Mouse (Mus musculus) frontal cortex, adult 2 months (tissue): ENCODE data around the gene Fgfr2. TPM values are rescaled to one million over a fixed set of nuclear protein-coding genes. Genes with fewer than 3 reads are reported as not detected.

ENCODE experiments used
- DNase-seq, 2 experiments: peaks; one replicate each; pipeline ENCODE4 v3.0.0; 2022; ENCODE audit warnings: low spot score in 1 of 2; ENCODE audit errors: extremely low spot score in 1 of 2
- polyA plus RNA-seq: library from polyadenylated mRNA; depleted of rRNA; stranded (reverse); fragments of >200 nt; gene quantifications from 2 replicates; pipeline ENCODE4 v1.2.3, GENCODE M21; 2012

Gene Fgfr2
- polyA plus RNA-seq, 1 experiment, result 69.6 TPM

DNA sequence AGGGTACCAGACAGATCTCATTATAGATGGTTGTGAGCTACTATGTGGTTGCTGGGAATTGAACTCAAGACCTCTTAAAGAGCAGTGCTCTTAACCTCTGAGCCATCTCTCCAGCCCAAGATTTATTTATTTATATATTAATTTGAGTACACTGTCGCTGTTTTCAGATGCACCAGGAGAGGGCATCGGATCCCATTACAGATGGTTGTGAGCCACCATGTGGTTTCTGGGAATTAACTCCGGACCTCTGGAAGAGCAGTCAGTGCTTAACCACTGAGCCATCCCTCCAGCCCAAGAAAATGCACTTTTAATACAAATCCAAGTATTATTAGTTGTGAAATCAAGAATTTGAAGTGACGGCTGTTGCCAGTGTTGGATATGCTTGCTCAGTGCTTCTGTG is 2224.8 kb downstream of the Fgfr2 start:
- DNase-seq, result no peak

DNA sequence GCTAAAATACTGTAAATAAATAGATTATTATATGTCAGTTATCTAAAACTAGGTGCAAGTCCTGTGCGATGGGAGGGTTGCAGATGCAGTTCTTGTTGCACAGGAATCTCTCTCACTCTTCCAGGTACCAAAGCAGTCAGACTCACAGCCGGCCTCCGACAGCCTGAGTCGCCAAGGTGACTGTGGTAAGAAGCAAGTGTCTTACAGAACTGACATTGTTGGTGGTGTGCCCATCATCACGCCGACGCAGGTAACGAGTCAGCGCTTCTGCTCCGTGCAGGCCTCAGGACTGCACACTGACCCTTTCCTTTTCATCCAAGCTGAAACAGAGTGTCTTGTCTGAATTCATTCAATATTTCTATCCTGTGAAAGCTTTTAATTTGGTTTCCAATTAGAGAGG is 2225.9 kb downstream of the Fgfr2 start:
- DNase-seq, result no peak

- DNase-seq, result peak; percentile 40 to 65
Observed at GRCm38 (mm10) chr7:130896064-130896463, 2227.1 kb downstream of the Fgfr2 start.

DNA sequence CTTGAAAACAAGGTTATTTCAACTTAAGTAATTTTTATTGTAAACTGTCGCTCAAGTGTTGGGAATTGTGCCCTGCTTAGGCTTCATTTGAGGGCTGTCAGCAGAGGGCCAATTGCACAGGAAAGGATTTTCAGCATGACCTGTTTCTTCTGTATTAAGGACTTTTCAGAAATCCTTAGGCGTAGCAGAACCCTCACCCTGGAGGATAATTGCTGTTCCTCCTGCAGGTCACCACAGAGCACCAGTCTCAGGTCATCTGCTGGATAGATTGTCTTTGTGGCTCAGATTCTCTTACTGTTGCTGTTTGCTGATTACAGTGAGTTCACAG is 2227.6 kb downstream of the Fgfr2 start:
- DNase-seq, result no peak

- DNase-seq, result no peak
Observed at GRCm38 (mm10) chr7:130894931-130895617, 2228.1 kb downstream of the Fgfr2 start.

GRCm38 (mm10) chr7:130892973-130893372 is 2230.2 kb downstream of the Fgfr2 start:
- DNase-seq, result peak; percentile 75 to 77

DNA sequence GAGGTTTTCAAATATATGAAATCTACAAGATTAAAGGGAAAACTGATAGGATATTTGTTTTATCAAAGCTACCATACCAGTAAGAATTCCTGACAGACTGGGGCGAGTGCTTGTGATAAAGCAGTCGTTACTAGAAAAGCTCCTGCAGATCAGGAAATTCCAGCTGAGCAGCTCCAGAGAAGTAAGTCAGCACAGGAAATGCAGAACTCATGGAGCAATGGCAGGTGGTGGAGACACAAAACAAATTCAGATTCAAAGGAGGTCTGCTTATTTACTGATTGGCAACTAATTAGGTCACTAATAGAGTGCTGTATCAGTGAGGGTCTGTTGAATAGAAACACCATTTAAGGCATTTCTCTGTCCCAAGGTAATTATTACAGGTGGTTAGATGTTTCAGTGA is 2232.3 kb downstream of the Fgfr2 start:
- DNase-seq, result no peak

DNA sequence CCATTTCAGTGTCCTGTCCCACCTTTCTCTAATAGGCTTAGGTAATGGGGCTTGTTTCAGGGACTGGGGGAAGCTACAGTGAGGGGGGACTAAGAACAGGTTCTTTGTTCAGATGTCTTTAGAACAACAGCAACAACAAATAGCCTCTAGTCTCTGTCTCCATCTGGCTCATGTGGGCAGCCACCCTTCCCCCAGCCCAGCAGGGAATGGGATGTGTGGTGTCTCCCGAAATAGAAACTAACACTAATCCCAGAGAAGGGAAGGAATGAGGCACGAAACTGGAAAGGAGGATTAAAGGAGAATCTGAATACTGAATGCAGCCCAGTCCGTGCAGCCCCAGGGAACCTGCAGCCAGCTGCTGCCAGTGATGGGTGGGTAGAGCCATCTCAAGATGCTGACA is 2235.2 kb downstream of the Fgfr2 start:
- DNase-seq, result peak in 1 of 2 experiments; percentile 58

- peak in 1 of 2 experiments; percentile 37 for DNase-seq
Observed at GRCm38 (mm10) chr7:130886246-130886645, 2236.9 kb downstream of the Fgfr2 start.

- DNase-seq, result no peak
Observed at GRCm38 (mm10) chr7:130884161-130884560, 2239.0 kb downstream of the Fgfr2 start.

- no peak for DNase-seq
Observed at GRCm38 (mm10) chr7:130867256-130867655, 2255.9 kb downstream of the Fgfr2 start.

DNA sequence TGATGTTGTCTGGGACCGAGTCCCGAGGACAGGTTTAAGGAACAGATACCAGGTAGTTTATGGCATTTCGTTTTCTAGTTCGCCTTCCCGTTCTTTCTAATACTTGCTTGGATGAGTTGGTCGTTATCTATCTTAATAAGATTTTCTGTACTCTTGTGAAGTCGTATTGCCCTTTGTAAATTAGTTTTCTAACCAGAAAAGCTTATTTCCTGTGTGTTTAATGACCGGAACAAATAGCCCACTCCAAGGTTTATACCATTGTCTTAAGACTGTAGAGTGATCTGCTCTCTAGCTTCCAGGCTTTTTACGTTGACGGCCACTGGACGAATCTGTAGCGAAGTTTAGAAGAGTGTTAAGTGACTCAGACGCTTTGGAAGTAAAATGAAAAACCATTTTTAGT is 2256.5 kb downstream of the Fgfr2 start:
- no peak for DNase-seq

DNA sequence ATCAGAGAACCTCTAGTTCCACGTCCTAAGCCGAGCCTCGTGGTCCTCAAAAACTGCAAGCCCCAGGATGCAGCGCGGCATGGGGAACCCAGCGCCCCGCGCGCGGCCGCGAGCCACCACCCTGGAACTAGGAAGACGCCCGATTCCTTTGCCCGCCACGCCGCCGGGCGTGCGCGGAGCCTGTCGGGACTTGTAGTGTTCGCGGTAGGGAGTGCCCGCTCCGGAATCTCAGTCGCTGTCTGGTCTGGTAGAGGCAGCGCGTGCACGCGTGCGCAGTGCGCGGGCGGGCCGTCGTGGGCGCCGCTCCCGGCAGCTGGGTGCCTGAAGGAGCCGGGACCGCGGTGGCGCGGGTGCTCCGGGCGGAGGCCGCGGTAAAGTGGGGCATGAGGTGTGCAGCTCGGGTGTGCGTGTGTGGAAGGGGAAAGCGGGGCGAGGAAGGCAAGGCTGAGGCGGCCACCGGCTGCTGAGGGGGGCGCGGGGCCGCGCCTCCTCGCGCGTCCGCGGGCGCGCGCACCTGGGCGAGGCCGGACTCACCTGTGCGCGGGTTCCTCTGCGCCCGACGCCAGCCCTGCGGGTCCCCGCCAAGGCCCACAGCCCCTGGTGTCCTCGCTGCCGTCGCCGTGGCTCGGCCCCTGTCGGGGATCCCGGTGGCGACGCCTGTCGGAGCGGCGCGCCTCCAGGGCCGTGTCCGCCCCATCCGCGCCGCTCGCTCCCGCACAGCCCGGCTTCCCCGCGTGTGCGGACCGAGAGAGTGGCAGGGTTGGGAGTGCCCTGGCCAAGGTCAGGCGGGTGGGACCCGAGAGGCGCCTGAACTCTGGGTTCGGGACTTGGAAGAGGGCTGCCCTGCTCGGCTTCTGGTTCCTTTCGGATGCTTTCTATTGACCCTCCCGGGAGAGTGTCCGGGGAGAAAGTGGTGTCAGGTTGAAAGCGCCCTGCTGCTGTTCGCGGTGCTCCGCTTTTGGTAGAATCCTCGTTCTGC is 2257.2 kb downstream of the Fgfr2 start, which contains the start of gene Plekha1:
Gene Plekha1 (plus strand): TSS at position 144 of the 979 bp plus-strand sequence.
- DNase-seq, result peak; percentile 97 to 98

DNA sequence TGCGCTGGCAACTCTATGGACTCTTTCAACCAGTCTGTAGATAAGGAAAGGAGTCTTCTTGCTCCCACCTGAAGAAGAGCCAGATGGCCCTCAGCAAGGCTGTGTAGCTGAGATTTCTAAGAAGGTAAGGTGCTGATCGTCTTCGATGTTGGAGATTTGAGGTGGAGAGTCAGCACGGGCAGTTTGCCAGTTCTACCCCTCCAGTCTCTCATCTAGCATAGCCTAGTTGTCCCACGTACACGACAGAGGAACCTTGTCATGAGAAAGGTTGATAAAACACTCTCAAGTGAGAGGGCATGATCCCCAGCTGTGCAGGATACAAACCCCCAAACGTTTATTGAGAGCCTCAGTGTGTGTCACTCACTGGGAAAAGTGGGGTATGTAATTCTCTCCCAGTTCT is 2258.4 kb downstream of the Fgfr2 start:
- DNase-seq, result no peak

DNA sequence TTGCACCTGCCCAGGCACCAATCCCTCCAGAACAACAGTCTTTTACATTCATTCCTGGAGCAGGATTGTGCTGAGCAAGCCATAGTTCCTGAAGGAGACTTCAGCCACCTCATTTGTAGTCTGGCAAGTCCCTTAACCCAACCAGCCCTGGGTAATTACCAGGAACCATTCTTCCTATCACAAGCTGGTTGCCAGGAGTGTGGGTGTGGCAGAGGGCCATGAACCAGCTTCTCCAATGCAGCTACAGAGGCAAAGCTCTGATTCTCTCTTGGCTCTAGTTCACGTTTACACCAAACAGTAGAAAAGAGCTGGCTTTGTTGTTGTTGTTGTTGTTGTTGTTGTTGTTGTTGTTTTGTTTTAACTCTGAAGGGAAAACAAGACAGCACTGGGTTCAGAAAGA is 2260.6 kb downstream of the Fgfr2 start:
- DNase-seq, result peak in 1 of 2 experiments; percentile 35

- no peak for DNase-seq
Observed at GRCm38 (mm10) chr7:130860721-130861142, 2262.4 kb downstream of the Fgfr2 start.

DNA sequence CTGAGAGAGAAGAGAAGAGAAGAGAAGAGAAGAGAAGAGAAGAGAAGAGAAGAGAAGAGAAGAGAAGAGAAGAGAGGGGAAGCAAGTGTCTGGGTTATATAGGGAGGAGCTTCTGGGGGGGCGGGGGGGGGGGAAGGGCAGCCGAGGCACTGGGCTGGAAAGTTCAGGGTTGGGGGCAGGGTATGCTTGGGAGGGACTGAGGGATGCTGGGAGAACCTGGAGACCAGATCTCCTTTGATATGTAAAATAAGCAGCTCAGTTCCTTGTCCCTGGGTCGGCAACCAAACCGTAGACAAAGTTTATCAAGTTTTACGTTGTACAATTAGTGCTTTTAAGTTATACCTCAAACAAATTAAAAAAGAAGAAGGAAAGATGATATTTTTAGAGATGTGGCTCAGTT is 2263.2 kb downstream of the Fgfr2 start:
- no peak for DNase-seq

DNA sequence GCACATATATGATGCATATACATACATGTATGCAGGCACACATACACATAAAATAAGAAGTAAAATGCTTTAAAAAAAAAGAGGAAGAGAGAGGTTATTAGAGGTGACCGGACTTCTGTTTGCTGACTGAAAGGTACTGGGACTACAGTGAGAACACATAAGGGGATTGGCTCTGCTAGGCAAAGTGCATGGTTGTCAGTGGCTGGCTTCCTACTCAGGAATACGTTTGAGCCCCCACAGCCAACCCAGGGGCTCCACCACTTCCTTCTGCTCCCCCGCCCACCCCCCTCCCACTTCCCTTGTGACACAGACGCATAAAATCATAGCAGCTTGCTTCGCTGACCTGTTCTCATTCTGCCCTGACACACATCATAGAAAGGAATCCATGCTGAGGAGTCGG is 2265.2 kb downstream of the Fgfr2 start:
- no peak for DNase-seq

DNA sequence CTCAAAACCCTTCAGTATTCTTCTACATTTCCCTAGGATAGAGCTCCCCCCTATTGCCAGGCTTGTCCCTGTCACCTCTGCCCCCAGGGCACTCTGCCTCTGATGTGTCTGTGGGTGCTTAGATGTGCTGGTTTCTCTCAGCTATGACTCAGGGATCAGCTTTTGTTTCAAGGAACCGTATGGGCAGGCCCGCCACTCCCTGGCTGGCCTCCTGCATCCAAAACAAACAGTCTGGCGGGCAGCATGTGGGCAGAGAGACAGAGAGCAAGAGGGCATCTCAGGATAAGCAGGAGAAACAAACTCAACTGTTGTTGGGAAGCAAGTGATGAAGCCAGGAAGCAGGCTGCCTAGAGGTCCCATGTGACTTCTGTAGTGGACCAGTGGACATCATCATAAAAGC is 2267.5 kb downstream of the Fgfr2 start:
- DNase-seq, result no peak

- no peak for DNase-seq
Observed at GRCm38 (mm10) chr7:130854684-130855292, 2268.4 kb downstream of the Fgfr2 start.

- DNase-seq, result no peak
Observed at GRCm38 (mm10) chr7:130847164-130847718, 2275.9 kb downstream of the Fgfr2 start.
